Mouse (Mus musculus) spleen, adult 2 months (tissue): ENCODE results near the gene Tmprss11c.

ENCODE experiments used
- CTCF ChIP-seq: fragments of 200-500 bp; IDR thresholded peaks from 2 replicates; pipeline ENCODE4 v1.5.1; 2011; ENCODE audit warnings: mild to moderate bottlenecking, inconsistent platforms; ENCODE audit not compliant: insufficient read depth, insufficient read length, insufficient replicate concordance; ENCODE audit errors: extremely low read depth
- POLR2A ChIP-seq: fragments of 200-500 bp; IDR thresholded peaks from 2 replicates; pipeline ENCODE4 v1.6.1; 2011; ENCODE audit warnings: low read depth, low read length, inconsistent platforms

- no peak for TF ChIP-seq CTCF
- no peak for TF ChIP-seq POLR2A
Measured at GRCm38 (mm10) chr5:86303877-86304276, 14.8 kb upstream of the Tmprss11c start.
